Mouse (Mus musculus) C2C12 (cell line): Measurements from ENCODE around the gene 4930469K13Rik.

Source experiments
- CEBPB ChIP-seq: IDR thresholded peaks from one replicate; pipeline ENCODE4 v1.6.1; 2011; ENCODE audit warnings: low read depth, mild to moderate bottlenecking, control low read depth, moderate library complexity
- CTCF ChIP-seq: IDR thresholded peaks from one replicate; pipeline ENCODE4 v1.5.1; 2011; ENCODE audit not compliant: control insufficient read depth, insufficient read depth, insufficient read length
- FOSL1 ChIP-seq: IDR thresholded peaks from one replicate; pipeline ENCODE4 v1.8.0; 2011; ENCODE audit warnings: mild to moderate bottlenecking, low read length; ENCODE audit not compliant: poor library complexity, insufficient read depth, severe bottlenecking
- MAX ChIP-seq: IDR thresholded peaks from one replicate; pipeline ENCODE4 v1.6.1; 2011; ENCODE audit warnings: mild to moderate bottlenecking, control low read depth
- MYOD1 ChIP-seq: IDR thresholded peaks from one replicate; pipeline ENCODE4 v1.6.1; 2011; ENCODE audit warnings: low read depth; ENCODE audit not compliant: control insufficient read depth, insufficient read length
- MYOG ChIP-seq: IDR thresholded peaks from one replicate; pipeline ENCODE4 v1.6.1; 2011; ENCODE audit not compliant: control insufficient read depth, insufficient read length; ENCODE audit errors: extremely low read depth
- USF1 ChIP-seq: IDR thresholded peaks from one replicate; pipeline ENCODE4 v1.6.1; 2011; ENCODE audit warnings: low read depth, mild to moderate bottlenecking, control low read depth, moderate library complexity

DNA sequence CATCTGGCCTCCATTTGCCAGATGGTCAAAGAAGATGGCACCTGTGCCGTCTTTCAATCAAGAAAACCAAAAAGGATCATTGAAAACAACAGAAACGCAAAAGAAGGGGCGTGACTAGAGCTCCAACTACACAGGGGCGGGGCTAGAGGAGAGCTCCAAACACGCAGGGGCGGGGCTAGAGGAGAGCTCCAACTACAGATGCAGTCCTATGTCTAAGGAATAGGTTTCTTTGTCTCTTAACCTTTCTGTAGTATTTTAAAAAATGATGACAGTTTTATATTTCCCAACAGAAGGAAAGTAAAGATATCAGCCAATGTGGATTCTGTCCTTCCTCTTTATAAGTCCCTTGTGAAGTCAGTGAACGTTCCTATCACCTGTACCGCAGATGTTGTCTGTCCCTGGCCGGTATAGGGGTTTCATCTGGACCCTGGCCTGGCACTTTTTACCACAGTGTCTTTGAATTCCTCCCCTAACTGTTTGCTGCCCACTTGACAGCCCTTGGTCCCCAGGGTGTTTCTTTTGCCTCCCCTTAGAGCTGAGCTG, 153.5 kb downstream of the 4930469K13Rik start:
- no peak for TF ChIP-seq CTCF
- TF ChIP-seq MYOD1, result no peak
- no peak for TF ChIP-seq MAX
- TF ChIP-seq USF1, result no peak
- TF ChIP-seq MYOG, result no peak
- TF ChIP-seq CEBPB, result no peak
- TF ChIP-seq FOSL1, result no peak
